Mouse (Mus musculus) spleen, adult 2 months (tissue): ENCODE measurements around the gene Efcab14.

ENCODE experiments used
- CTCF ChIP-seq: fragments of 200-500 bp; IDR thresholded peaks from 2 replicates; pipeline ENCODE4 v1.5.1; 2011; ENCODE audit warnings: mild to moderate bottlenecking, inconsistent platforms; ENCODE audit not compliant: insufficient read depth, insufficient read length, insufficient replicate concordance; ENCODE audit errors: extremely low read depth
- POLR2A ChIP-seq: fragments of 200-500 bp; IDR thresholded peaks from 2 replicates; pipeline ENCODE4 v1.6.1; 2011; ENCODE audit warnings: low read depth, low read length, inconsistent platforms

GRCm38 (mm10) chr4:115732223-115732818, 5.2 kb upstream of the Efcab14 start:
- TF ChIP-seq CTCF (no peak), POLR2A (no peak)
